Mouse (Mus musculus): ENCODE measurements around the gene Eif2b2. TPM values are rescaled to one million over a fixed set of nuclear protein-coding genes. Genes with fewer than 3 reads are reported as not detected.

The Eif2b2 gene
- polyA plus RNA-seq, 1 experiment from 2014 or later = 24.6 TPM

DNA sequence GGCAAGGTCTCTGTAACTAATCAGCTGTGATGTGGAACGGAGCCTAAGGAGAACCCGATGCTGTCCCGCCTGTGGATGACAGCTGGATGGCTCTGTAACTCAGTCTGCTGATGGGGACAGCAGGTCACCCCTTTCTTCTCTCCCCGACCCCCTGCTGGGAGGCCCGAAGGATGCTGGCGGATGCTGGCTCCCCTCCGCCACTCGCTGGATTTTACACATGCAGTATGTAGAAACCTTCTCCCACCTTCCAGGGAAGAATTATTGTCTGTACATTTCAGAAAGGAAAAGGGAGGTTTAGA is 37.0 kb upstream of the Eif2b2 start:
- H3K4me3 ChIP-seq (ENCODE audit: low read depth, low read length) = no peak overlapping the region
- no peak overlapping the region for H3K27ac ChIP-seq (ENCODE audit: low read depth)
- peaks cover 19% of the 10 kb centered on the region for H3K27me3 ChIP-seq (ENCODE audit: insufficient read depth, low read length)
- H3K4me1 ChIP-seq (ENCODE audit: insufficient read depth) = peaks cover 3% of the 10 kb centered on the region
- H3K9ac ChIP-seq (replicated peaks) = no peak overlapping the region
- DNase-seq = no peak
- 32% methylated on average over 8 of the region's 8 CpGs for WGBS (ENCODE audit: insufficient replicate concordance)
- no peak for ATAC-seq
- no peaks in the 10 kb centered on the region for H3K36me3 ChIP-seq (replicated peaks; ENCODE audit: insufficient read depth, low read length)
- no peak overlapping the region for H3K4me2 ChIP-seq (ENCODE audit: low read depth, low read length)
- H3K9me3 ChIP-seq (ENCODE audit: low read length) = no peaks in the 10 kb centered on the region
- TF ChIP-seq EP300 (IDR thresholded peaks at IDR 0.05; ENCODE audit: low read depth) (no peak), CTCF (IDR thresholded peaks at IDR 0.05; ENCODE audit: low read depth) (no peak)

DNA sequence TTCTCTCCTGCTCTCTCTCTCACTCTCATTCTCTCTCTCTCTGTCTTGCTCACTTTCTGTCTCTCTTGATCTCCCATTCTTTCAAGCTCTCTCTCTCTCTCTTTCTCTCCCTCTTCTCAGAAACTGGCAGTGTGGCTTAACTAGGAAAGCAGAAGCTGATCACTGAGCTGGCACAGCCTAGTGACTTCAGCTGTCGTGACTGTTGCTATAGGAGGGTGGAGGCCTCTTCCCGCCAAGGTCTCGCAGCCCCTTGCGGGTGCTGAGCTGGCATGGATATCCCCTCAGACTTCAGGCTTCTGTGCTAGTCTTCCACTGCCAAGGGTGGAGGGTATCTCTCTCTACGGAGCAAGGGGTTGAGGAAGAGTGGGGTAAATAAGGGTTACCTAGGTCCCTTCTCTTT is 36.4 kb upstream of the Eif2b2 start:
- ATAC-seq = no peak
- DNase-seq = no peak
- WGBS (ENCODE audit: insufficient replicate concordance) = 43% methylated on average over 5 of the region's 5 CpGs
- TF ChIP-seq CTCF (IDR thresholded peaks at IDR 0.05; ENCODE audit: low read depth) (no peak), EP300 (IDR thresholded peaks at IDR 0.05; ENCODE audit: low read depth) (no peak)
- Histone ChIP-seq H3K27me3 (ENCODE audit: insufficient read depth, low read length) (peaks cover 16% of the 10 kb centered on the region), H3K9ac (replicated peaks) (no peak overlapping the region), H3K4me3 (ENCODE audit: low read depth, low read length) (no peak overlapping the region), H3K9me3 (ENCODE audit: low read length) (no peaks in the 10 kb centered on the region), H3K4me1 (ENCODE audit: insufficient read depth) (no peaks in the 10 kb centered on the region), H3K36me3 (replicated peaks; ENCODE audit: insufficient read depth, low read length) (no peaks in the 10 kb centered on the region), H3K27ac (ENCODE audit: low read depth) (no peak overlapping the region), H3K4me2 (ENCODE audit: low read depth, low read length) (no peak overlapping the region)

DNA sequence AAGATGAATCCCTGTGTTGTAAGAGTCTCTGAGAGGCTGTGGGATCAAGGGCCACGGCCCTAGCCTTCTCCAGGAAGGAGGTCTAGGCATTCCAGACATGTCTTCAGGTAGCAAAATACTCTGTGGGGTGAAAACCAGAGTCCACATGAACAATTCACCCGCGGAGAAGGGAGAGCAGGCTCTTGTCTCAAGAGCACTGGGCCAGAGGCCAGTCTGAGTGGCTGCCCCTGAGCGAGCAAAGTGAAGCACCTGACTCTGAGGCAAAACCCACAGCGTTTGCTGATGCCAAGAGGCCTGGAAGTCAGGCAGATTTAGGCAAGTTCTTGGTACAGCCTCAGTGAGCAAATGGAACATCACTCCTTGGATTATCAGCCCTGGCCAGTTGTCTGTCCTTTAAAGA is 35.2 kb upstream of the Eif2b2 start:
- no peaks in the 10 kb centered on the region for H3K36me3 ChIP-seq (replicated peaks; ENCODE audit: insufficient read depth, low read length)
- TF ChIP-seq EP300 (IDR thresholded peaks at IDR 0.05; ENCODE audit: low read depth) (no peak), CTCF (IDR thresholded peaks at IDR 0.05; ENCODE audit: low read depth) (no peak)
- DNase-seq (no peak), ATAC-seq (no peak)
- no peak overlapping the region for H3K4me3 ChIP-seq (ENCODE audit: low read depth, low read length)
- no peak overlapping the region for H3K4me2 ChIP-seq (ENCODE audit: low read depth, low read length)
- H3K27ac ChIP-seq (ENCODE audit: low read depth) = no peak overlapping the region
- peaks cover 12% of the 10 kb centered on the region; the same call in 1 of the 2 replicates for H3K27me3 ChIP-seq (ENCODE audit: insufficient read depth, low read length)
- no peak overlapping the region for H3K9ac ChIP-seq (replicated peaks)
- H3K9me3 ChIP-seq (ENCODE audit: low read length) = no peaks in the 10 kb centered on the region
- 66% methylated on average over 5 of the region's 5 CpGs for WGBS (ENCODE audit: insufficient replicate concordance)
- H3K4me1 ChIP-seq (ENCODE audit: insufficient read depth) = no peaks in the 10 kb centered on the region

DNA sequence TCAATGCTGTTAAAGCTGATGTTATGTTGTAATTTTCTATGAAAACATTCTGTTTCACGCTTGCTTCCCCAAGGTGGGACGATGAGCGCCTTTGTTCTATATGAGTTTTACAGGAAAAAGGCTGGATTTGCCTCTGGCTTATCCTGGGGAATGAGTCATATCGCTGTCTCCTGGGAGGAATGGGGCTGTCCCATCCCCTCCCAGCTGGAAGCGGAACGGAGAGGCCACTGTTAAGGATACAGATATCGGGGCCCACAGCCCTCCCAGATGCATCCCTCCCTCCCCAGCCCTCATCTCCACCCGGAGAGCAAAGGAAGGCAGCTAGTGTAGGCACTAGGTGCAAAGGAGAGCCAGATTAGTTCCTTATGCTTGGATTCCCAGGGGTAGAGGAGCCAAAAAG is 33.5 kb upstream of the Eif2b2 start:
- no peak overlapping the region for H3K4me3 ChIP-seq (ENCODE audit: low read depth, low read length)
- WGBS (ENCODE audit: insufficient replicate concordance) = 60% methylated on average over 8 of the region's 8 CpGs
- H3K27ac ChIP-seq (ENCODE audit: low read depth) = no peak overlapping the region
- no peaks in the 10 kb centered on the region for H3K36me3 ChIP-seq (replicated peaks; ENCODE audit: insufficient read depth, low read length)
- no peak for TF ChIP-seq CTCF (IDR thresholded peaks at IDR 0.05; ENCODE audit: low read depth)
- no peak for TF ChIP-seq EP300 (IDR thresholded peaks at IDR 0.05; ENCODE audit: low read depth)
- no peaks in the 10 kb centered on the region for H3K4me1 ChIP-seq (ENCODE audit: insufficient read depth)
- no peaks in the 10 kb centered on the region for H3K9me3 ChIP-seq (ENCODE audit: low read length)
- H3K27me3 ChIP-seq (ENCODE audit: insufficient read depth, low read length) = peaks cover 8% of the 10 kb centered on the region; the same call in 1 of the 2 replicates
- no peak for DNase-seq
- H3K9ac ChIP-seq (replicated peaks) = no peak overlapping the region
- no peak overlapping the region for H3K4me2 ChIP-seq (ENCODE audit: low read depth, low read length)
- ATAC-seq = no peak

DNA sequence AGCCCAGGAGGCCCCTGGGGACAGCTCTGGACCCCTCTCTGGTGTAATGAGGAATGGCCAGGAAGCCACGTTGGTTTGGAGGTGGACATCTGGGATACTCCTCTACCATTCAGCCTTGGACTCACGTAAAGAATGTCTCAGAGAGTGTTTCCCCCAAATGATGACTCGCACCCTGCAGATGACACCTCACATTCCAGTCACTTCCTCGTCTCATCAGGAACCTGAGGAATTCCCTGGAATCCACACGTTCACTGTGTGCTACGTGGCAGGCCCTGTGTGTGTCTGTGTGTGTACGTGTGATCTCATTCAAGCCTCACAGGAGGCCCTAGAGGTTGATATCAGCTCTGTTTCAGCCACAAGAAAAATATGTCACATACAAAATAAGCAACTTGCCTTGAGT is 32.9 kb upstream of the Eif2b2 start:
- no peak overlapping the region for H3K9ac ChIP-seq (replicated peaks)
- H3K9me3 ChIP-seq (ENCODE audit: low read length) = no peaks in the 10 kb centered on the region
- no peak for ATAC-seq
- DNase-seq = no peak
- WGBS (ENCODE audit: insufficient replicate concordance) = 72% methylated on average over 7 of the region's 7 CpGs
- H3K27ac ChIP-seq (ENCODE audit: low read depth) = no peak overlapping the region
- no peak for TF ChIP-seq EP300 (IDR thresholded peaks at IDR 0.05; ENCODE audit: low read depth)
- TF ChIP-seq CTCF (IDR thresholded peaks at IDR 0.05; ENCODE audit: low read depth) = no peak
- H3K4me1 ChIP-seq (ENCODE audit: insufficient read depth) = no peaks in the 10 kb centered on the region
- peaks cover 5% of the 10 kb centered on the region; the same call in 1 of the 2 replicates for H3K27me3 ChIP-seq (ENCODE audit: insufficient read depth, low read length)
- H3K4me3 ChIP-seq (ENCODE audit: low read depth, low read length) = no peak overlapping the region
- no peak overlapping the region for H3K4me2 ChIP-seq (ENCODE audit: low read depth, low read length)
- no peaks in the 10 kb centered on the region for H3K36me3 ChIP-seq (replicated peaks; ENCODE audit: insufficient read depth, low read length)

DNA sequence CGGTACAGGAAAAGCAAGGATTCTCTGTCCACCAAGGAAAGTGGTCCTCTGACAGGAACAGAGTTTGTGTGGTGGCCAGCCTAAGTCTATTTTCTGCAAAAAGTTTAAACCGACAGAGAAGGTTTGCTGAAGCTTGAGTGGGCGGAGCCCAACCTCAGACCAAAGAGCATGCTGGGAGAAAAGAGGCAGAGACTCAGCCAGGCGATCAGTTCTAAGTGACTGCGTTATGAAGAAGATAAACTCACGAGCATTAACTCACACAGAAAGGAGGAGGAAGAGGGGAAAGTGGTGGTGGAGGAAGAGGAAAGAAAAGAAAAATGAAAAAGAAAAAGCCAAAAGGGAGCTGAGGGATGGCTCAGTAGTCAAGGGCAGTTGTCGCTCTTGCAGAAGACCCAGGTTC is 29.0 kb upstream of the Eif2b2 start:
- peaks cover 4% of the 10 kb centered on the region for H3K4me1 ChIP-seq (ENCODE audit: insufficient read depth)
- DNase-seq (no peak), ATAC-seq (no peak)
- WGBS (ENCODE audit: insufficient replicate concordance) = 77% methylated on average over 7 of the region's 7 CpGs
- no peak overlapping the region for H3K4me3 ChIP-seq (ENCODE audit: low read depth, low read length)
- H3K27ac ChIP-seq (ENCODE audit: low read depth) = no peak overlapping the region
- H3K9me3 ChIP-seq (ENCODE audit: low read length) = no peaks in the 10 kb centered on the region
- no peak for TF ChIP-seq EP300 (IDR thresholded peaks at IDR 0.05; ENCODE audit: low read depth)
- TF ChIP-seq CTCF (IDR thresholded peaks at IDR 0.05; ENCODE audit: low read depth) = no peak
- no peak overlapping the region for H3K4me2 ChIP-seq (ENCODE audit: low read depth, low read length)
- no peaks in the 10 kb centered on the region for H3K27me3 ChIP-seq (ENCODE audit: insufficient read depth, low read length)
- no peak overlapping the region for H3K9ac ChIP-seq (replicated peaks)
- no peaks in the 10 kb centered on the region for H3K36me3 ChIP-seq (replicated peaks; ENCODE audit: insufficient read depth, low read length)
